7 mouse cellular contexts compared by ENCODE assay signal in genomic region chr2:142813033-142813432, GRCm38 (mm10).
DNase-seq lines count a peak whose midpoint lies in the region; ATAC-seq lines count a peak whose summit lies in the region.

No protein-coding gene starts in this region.

- DNase-seq in ES-CJ7 (ENCODE audit: low read depth, low spot score) = peak; percentile 66
- DNase-seq in adipocyte (ENCODE audit: low spot score) = peak; percentile 90
- peak; percentile 18 for DNase-seq in fat pad, adult 2 months (ENCODE audit: extremely low read depth, low read depth, low spot score)
- peak; percentile 15 to 29 for DNase-seq in layer of hippocampus, postnatal 10 days (ENCODE audit: low spot score in 2 of 2)

- no peak overlapping the region for H3K9ac ChIP-seq in hindbrain, embryonic 15.5 days
- H3K9ac ChIP-seq in stomach, embryonic 14.5 days (replicated peaks; ENCODE audit: low read depth, low read length) = no peak overlapping the region

- H3K4me3 ChIP-seq in hindbrain, embryonic 15.5 days = no peak overlapping the region
- H3K4me3 ChIP-seq in stomach, embryonic 14.5 days (ENCODE audit: low read depth, low read length) = no peak overlapping the region

- H3K27ac ChIP-seq in hindbrain, embryonic 15.5 days (replicated peaks) = no peak overlapping the region
- H3K27ac ChIP-seq in stomach, embryonic 14.5 days (ENCODE audit: low read length) = no peak overlapping the region

- H3K9me3 ChIP-seq in hindbrain, embryonic 15.5 days = no peaks in the 10 kb centered on the region
- H3K9me3 ChIP-seq in stomach, embryonic 14.5 days (ENCODE audit: control insufficient read depth, low read depth, low read length) = no peaks in the 10 kb centered on the region

- peak; percentile 76 for ATAC-seq in hindbrain, embryonic 15.5 days (ENCODE audit: low FRiP score, low read depth)
- ATAC-seq in megakaryocyte, adult 5-6 weeks (ENCODE audit: poor library complexity, severe bottlenecking) = peak; percentile 60
- peak; percentile 63; the same call in 1 of the 2 replicates for ATAC-seq in stomach, embryonic 14.5 days (ENCODE audit: insufficient number of reproducible peaks, insufficient read depth, low FRiP score, low read depth)

- H3K27me3 ChIP-seq in hindbrain, embryonic 15.5 days = no peaks in the 10 kb centered on the region
- no peaks in the 10 kb centered on the region for H3K27me3 ChIP-seq in stomach, embryonic 14.5 days (ENCODE audit: control insufficient read depth, insufficient read depth, low read length)

- H3K36me3 ChIP-seq in hindbrain, embryonic 15.5 days = no peaks in the 10 kb centered on the region
- H3K36me3 ChIP-seq in stomach, embryonic 14.5 days (ENCODE audit: control insufficient read depth, insufficient read depth, low read length) = no peaks in the 10 kb centered on the region

- 0 out of 2 replicates have a peak, but pooled peaks cover 3% of the 10 kb centered on the region for H3K4me1 ChIP-seq in hindbrain, embryonic 15.5 days (replicated peaks)
- no peaks in the 10 kb centered on the region for H3K4me1 ChIP-seq in stomach, embryonic 14.5 days (ENCODE audit: control insufficient read depth, insufficient read depth, low read length)

- no peak overlapping the region for H3K4me2 ChIP-seq in hindbrain, embryonic 15.5 days
- H3K4me2 ChIP-seq in stomach, embryonic 14.5 days (replicated peaks; ENCODE audit: low read depth, low read length) = no peak overlapping the region

- WGBS in hindbrain, embryonic 15.5 days = 44% methylated on average over 2 of the region's 2 CpGs
- WGBS in stomach, embryonic 14.5 days = 37% methylated on average over 2 of the region's 2 CpGs

Comparison
In these comparisons a context has a peak if more than half of its experiments do, and no peak if none do; other contexts are left out.
1. DNase-seq: peak in every context shown above with its lines; median percentile 90 in adipocyte; 66 in ES-CJ7; 22 in layer of hippocampus, postnatal 10 days; 18 in fat pad, adult 2 months.